Mouse (Mus musculus): ENCODE data around the gene Fchsd2.

GRCm38 (mm10) chr7:101085779-101086178 lies 6.9 kb upstream of the Fchsd2 start:
- no peak for TF ChIP-seq CTCF (IDR thresholded peaks at IDR 0.05; ENCODE audit: extremely low read depth, insufficient read depth, low read length)
- no peak for TF ChIP-seq POLR2A (IDR thresholded peaks at IDR 0.05; ENCODE audit: extremely low read depth, insufficient read depth, low read length)
